Mouse (Mus musculus) thymus, adult 18-20 months (tissue): ENCODE data around the gene Kir3dl1.
"Not testable (repeated sequence)": the region's sequence is repeated elsewhere in the genome, so short reads cannot be mapped to it uniquely, and the experiment has no call there.

Experiments
- DNase-seq, 2 experiments: peaks; one replicate each; pipeline ENCODE4 v3.0.0; 2022; ENCODE audit warnings: mixed read lengths in 2 of 2

Kir3dl1 gene

GRCm38 (mm10) chrX:136517699-136518098, at the start of gene Kir3dl1:
Gene Kir3dl1, plus strand, starts transcription at chrX:136517999.
- not testable (repeated sequence) for DNase-seq

- DNase-seq, result not testable (repeated sequence)
Measured at GRCm38 (mm10) chrX:136543956-136544355, 26.2 kb downstream of the Kir3dl1 start, which contains the start of gene Kir3dl2. Gene Kir3dl2, minus strand, starts transcription at chrX:136544056.

- DNase-seq, result not testable (repeated sequence)
Measured at GRCm38 (mm10) chrX:136569094-136569493, 51.3 kb downstream of the Kir3dl1 start.
